Mouse (Mus musculus) hematopoietic stem cell, adult 5-6 weeks (primary cell): ENCODE results near the gene Tmem262. TPM values are rescaled to one million over a fixed set of nuclear protein-coding genes. Genes with fewer than 3 reads are reported as not detected.
A peak's percentile ranks its signal among the peaks of the same experiment; 100 is the strongest.
"Not testable (repeated sequence)": the region's sequence is repeated elsewhere in the genome, so short reads cannot be mapped to it uniquely, and the experiment has no call there.

ENCODE experiments used
- ATAC-seq, 2 experiments: fragments of 125-278 bp in 1 of 2; replicated peaks in 1 of 2; 2 replicates each; pipeline ENCODE4 v1.8.0; 2016 to 2017; ENCODE audit warnings: inconsistent platforms in 2 of 2, mild to moderate bottlenecking in 2 of 2, moderate number of reproducible peaks in 2 of 2, low read depth in 1 of 2, moderate TSS enrichment in 1 of 2; ENCODE audit not compliant: low FRiP score in 2 of 2, poor library complexity in 2 of 2, severe bottlenecking in 2 of 2, insufficient read depth in 1 of 2, low TSS enrichment in 1 of 2
- total RNA-seq: library from RNA; stranded (forward); fragments of 172-1452, 232-1000 nt; gene quantifications from 2 replicates; pipeline ENCODE4 v1.2.3, GENCODE M21; 2017

Gene Tmem262
- total RNA-seq, result not detected in 2 replicates

GRCm38 (mm10) chr19:6079983-6080480 is at the start of gene Tmem262:
Gene Tmem262 (plus strand): TSS chr19:6080033.
- no peak for ATAC-seq

DNA sequence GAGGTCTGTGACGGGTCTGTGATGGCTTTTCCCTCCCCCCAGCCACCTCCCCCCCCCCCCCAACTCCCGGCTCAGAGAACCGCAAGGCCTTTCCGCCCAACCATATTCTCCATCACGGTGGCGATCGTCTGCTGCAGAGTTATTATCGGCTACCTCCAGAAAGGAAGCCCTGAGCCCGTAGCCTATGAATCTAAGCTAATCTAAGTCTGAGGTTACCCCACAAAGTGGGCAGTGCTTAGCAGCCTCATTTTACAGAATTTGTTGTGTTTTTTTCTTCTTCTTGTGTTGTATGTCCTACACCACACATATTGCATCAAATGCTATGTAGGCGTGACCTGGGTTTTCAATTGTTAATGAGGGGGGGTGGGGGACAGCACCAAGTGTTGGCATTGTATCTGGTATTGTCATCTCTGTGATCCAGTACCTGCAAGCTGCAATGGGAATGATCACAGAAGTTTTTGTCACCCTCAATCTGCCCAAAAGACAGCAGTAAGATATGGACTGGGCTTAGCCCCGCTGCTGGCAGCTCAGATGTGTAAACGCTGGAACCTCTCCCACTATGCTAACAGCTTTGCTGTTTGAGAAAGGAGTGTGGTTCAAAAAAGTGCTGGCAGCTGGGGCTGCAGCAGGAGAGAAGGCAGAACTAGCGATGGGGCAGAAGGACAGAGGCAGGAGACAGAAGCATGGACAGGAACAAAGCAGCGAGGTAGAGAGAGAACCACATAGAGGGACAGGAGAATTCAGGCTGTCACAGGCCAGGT is 49.1 kb upstream of the Tmem262 start:
- ATAC-seq, result no peak

DNA sequence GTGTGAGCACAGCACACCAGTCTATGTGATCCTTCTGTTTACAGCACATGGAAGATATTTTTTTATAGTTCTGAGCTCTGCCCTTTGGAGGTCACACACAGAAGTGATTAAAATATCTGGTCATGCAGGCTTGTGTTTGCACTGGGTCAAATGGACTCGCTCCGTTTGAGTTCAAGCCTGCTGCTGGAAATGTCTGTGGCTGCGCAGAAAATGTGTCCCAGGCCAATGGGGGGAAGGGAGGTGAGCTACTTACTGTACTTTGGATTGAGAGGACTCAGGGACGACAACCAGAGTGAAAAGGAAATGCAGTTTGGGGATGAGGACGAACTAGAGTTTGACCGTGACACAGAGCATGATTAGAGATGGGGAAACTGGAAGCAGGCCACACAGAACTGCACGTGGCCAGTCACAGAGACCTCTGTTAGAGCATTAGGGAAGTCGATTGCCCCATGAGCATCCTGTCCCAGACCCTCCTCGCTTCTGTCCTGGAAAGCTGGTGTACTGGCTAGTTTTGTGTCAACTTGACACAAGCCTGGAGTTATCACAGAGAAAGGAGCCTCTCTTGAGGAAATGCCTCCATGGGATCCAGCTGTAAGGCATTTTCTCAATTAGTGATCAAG is 43.8 kb upstream of the Tmem262 start:
- no peak; a peak in 1 of 4 replicates for ATAC-seq

GRCm38 (mm10) chr19:6037695-6038094 is 42.1 kb upstream of the Tmem262 start:
- no peak for ATAC-seq

GRCm38 (mm10) chr19:6038326-6038725 is 41.5 kb upstream of the Tmem262 start:
- ATAC-seq, result no peak

GRCm38 (mm10) chr19:6040002-6040401 is 39.8 kb upstream of the Tmem262 start:
- no peak for ATAC-seq

DNA sequence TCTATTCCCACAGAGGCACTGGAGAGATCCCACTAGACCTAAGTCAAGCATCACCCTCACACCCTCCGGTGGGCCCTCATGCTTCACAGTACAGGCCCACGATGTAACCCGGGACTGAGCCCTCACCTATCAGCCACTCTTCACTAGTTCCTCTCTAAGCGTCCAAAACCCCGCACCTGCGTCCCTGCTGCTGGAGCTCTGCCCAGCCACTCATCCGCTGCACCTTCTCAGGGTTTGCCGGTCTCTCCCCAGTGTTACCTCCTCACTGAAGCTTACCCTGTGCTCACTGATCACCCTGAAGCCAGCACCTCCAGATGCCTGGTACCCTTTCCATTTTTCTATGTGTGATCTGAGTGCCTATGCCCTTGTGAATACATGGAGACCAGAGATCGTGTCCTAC is 37.5 kb upstream of the Tmem262 start:
- no peak for ATAC-seq

GRCm38 (mm10) chr19:6044102-6044501 is 35.7 kb upstream of the Tmem262 start:
- not testable (repeated sequence) for ATAC-seq

DNA sequence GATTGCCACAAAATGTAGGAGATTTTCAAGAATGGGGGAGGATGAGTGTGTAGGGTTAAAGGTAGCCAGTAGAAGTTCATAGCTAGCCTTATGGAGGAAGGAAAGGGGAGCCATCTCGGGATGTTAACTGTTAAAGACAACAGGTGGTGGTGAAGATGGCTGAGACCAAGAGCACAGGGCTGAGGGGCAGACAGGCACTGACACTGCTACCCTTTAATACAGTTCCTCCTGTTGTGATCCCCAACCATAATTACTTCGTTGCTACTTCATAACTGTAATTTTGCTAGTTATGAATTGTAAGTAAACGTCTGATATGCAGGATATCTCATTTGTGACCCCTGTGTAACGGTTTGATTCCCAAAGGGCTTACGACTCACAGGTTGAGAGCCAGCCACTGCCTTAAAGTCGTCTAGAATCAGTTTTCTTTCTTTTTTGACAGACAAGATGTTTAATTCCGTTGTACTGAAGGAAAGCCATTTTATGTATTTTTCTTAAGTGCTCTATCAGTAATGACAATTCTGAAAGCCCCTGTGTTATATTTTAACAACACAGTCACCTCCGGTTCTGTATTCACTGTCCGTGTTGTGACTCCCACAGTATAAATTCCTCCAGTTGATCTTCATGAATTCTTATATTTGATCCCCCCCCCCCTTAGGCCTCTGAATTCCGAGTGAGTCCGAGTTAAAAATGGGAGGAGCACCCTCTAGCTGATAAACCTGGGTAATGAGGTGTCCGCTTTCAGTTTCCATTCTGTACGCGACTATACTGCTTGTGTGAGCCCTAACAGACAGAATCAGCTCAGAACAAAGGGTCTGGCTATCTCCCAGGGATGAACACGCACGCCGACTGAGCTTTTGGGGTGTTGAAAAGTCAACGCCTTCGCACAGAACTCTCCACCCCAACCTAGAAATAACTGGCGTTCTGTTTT is 34.2 kb upstream of the Tmem262 start:
- peak in 1 of 2 experiments; percentile 12; a peak in 1 of 4 replicates for ATAC-seq

GRCm38 (mm10) chr19:6046294-6047153 is 33.3 kb upstream of the Tmem262 start, which contains the start of gene Syvn1:
Gene Syvn1 (plus strand): TSS chr19:6046576.
- peak; percentile 86 for ATAC-seq

- ATAC-seq, result peak in 1 of 2 experiments; percentile 2; a peak in 1 of 4 replicates
Measured at GRCm38 (mm10) chr19:6047154-6047898, 32.5 kb upstream of the Tmem262 start.

GRCm38 (mm10) chr19:6047899-6048166 is 32.0 kb upstream of the Tmem262 start:
- no peak for ATAC-seq

GRCm38 (mm10) chr19:6048681-6049410 is 31.0 kb upstream of the Tmem262 start:
- ATAC-seq, result no peak

DNA sequence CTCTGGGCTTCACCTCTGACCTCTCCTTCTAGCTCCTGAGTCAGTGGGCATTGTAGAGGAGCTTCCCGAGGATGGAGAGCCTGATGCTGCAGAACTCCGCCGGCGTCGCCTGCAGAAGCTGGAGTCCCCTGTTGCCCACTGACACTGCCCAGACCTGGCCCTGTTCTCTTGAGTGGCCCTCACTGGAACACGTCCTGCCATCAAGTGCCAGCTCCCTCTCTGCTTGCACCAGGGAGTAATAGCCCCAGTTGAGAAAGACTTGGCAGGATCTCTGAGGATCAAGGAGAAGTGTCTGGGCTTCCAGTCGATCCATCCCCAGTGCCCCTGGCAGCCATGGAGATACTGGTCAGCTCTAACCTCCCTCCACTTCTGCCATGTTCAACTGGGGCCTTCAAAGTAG is 27.3 kb upstream of the Tmem262 start:
- no peak for ATAC-seq

DNA sequence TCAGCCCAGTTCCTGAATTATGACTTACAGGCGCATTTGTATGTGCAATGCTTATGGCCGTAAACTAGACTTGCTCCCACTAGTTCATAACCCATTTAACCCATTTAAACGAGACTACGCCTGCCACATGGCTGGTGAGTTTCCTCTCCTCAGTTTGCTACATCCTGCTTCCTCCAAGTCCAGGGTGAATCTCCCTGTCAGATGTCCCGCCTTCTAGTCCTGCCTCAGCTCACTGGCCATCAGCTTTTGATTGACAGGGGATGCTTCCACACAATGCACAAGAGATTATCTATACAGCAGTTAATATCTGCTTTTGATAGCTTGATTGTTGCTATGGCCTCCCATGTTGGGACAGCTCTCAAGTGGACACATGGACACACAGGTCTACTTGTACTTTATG is 25.5 kb upstream of the Tmem262 start:
- ATAC-seq, result no peak

- ATAC-seq, result no peak
Measured at GRCm38 (mm10) chr19:6056696-6057095, 23.1 kb upstream of the Tmem262 start.
